Mouse (Mus musculus): ENCODE data around the gene Gna11. TPM values are rescaled to one million over a fixed set of nuclear protein-coding genes. Genes with fewer than 3 reads are reported as not detected.
A peak's percentile ranks its signal among the peaks of the same experiment; 100 is the strongest.

Gna11 gene
- total RNA-seq, 2 experiments from 2014 or later: 63.8 to 72.7 TPM

DNA sequence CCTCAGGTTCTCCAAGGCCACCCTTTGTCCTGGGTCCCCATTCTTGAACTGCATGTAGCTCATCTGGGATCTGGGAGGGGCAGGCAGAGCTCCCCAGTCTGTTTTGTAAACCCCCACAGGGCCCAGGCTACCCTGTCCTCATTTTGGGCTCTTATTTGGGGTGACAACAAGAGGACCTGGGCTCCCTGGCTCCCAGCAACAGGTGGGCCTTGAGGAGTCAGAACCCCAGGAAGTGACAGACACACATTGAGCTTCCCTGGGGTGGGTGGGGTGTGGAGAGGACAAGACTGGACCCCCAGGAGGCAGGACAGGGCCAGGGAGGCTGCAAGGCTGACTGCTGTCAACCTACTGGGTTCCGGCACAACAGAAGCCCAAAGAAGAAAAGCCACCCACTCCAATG, 1.4 kb downstream of the Gna11 start:
- no peak for DNase-seq

DNA sequence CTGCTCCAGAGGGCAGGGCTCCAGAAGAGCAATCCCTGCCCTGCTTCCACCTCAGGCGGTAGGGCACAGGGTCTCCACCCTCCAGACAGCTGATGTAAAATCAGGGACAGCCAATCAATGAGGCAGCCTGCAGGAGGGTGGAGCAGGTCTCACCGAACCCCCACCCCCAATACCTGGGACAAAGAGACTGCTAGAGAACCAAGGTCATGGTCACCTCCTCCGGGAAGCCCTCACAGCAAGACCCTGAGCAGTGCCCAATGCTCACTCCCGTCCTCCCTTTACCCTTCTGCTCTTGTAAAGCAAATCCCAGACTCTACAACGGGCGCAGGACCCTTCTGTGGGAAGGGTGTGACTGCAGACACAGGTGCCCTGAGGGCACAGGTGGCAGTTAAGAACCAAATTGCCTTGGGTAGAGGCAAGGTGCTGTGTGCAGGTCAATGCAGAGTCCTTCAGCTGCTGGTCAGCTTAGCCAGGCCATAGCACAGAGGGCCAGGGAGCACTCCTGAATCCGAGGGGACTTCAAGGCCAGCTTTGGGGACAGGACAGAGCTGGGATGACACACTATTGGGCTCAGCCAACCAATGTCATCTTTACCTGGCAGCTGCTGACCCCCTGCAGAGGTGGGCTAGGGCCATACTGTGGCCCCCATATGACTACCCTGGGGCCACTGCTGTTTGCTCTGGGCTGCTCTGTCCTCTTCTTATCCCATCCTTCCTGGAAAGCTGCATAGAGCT, 2.1 kb downstream of the Gna11 start:
- DNase-seq: no peak

DNA sequence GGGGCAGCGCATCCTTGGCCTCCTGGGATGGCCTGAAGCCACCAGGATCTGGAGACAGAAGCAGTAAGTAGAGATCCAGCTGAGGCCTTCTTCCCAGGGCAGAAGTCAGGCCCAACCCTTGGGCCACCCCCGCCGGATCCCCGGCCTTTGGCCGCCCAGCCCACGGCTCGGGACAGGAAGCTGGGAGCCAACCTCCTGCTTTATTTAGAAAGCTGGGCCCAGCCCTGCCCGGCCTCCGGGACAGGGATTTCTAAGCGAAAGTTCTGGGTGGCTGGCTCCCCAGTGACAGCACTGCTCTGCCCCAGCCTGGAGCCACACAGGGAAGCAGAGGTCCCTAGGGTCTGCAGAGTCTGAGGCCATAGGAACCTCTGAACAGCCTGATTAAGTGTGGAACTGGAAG, 3.2 kb downstream of the Gna11 start:
- DNase-seq: peak; percentile 73

DNA sequence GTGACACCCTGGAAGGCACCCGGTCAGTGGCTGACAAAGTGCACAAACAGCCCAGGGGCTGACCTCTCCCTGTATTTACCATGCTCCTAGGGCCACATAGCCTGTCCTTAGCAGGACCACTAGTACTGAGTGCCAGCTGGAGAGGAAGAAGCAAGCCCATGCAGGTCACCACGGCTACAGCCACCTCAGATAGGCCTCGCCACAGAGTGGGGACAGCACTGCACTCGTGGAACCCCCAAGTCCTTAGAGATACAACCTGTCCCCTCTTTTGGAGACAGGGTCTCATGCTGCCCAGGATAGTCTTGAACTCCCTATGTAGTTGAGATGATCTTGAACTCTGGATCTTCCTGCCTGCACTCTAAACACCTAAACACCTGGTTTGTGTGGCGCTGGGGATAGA, 3.6 kb downstream of the Gna11 start:
- DNase-seq: no peak

DNA sequence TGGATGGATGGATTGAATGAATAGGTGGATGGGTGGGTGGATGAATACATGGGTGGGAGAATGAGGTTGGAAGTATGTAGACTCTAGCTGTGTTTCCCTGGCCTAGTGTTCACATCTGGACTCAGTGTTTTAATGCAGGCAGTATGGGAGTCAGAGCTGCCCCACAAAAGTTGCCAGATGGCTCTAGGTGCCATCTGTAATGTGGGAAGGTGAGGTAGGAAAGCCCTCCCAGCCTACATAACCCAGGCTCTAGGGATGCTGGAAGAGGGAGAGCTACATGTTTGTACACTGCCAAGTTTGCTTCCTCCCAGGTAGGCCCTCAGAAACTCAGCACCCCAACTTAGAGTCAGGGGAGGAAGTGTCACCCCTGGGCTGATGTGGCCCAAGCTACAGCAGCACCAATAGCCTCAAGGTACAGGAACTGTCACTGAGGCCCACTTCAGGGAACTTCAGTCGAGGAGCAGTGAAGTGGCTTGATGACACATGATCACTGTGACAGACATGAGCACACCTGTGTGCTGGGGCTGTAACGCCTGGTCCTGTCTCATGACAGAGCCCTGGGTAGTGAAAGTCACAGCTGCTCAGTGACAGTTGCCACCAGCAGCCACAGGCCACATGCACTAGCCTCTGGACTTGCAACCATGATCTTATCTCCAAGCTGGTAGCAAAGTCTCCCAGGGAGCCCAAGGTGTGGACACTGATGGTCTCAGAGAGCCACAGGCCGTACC, 6.5 kb downstream of the Gna11 start:
- DNase-seq: no peak

- no peak for DNase-seq
These were observed 7.6 kb downstream of the Gna11 start for GRCm38 (mm10) chr10:81537429-81537828.

GRCm38 (mm10) chr10:81536734-81537133, 8.3 kb downstream of the Gna11 start:
- DNase-seq: no peak

- DNase-seq: no peak
These were observed 10.2 kb downstream of the Gna11 start for GRCm38 (mm10) chr10:81534826-81535225.

GRCm38 (mm10) chr10:81526779-81527178, 18.2 kb downstream of the Gna11 start:
- peak; percentile 93 for DNase-seq

- no peak for DNase-seq
These were observed 19.8 kb downstream of the Gna11 start for GRCm38 (mm10) chr10:81525017-81525694.

- DNase-seq: no peak
These were observed 20.9 kb downstream of the Gna11 start, which contains the start of gene Gna15 for GRCm38 (mm10) chr10:81524051-81524605. Gene Gna15 (minus strand): TSS chr10:81524225.

DNA sequence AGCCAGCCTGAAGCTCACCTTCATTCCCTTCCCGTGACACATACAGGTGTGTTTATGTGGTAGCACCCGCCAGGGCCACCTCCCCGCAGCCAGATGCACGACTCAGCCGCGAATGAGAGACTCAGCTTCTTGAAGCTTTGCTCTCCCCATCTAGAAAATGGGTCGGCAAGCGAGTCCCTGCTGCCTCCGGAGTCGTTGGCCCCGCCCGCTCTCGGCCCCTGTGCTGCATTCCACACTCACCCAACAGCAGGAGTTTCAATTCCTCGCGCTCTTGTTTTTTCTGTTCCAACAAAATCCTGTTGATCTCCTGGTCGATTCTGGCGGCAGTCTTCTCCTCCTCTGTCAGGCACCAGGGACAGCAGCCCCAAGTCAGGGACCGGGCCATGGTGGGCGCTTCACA, 21.4 kb downstream of the Gna11 start:
- no peak for DNase-seq

DNA sequence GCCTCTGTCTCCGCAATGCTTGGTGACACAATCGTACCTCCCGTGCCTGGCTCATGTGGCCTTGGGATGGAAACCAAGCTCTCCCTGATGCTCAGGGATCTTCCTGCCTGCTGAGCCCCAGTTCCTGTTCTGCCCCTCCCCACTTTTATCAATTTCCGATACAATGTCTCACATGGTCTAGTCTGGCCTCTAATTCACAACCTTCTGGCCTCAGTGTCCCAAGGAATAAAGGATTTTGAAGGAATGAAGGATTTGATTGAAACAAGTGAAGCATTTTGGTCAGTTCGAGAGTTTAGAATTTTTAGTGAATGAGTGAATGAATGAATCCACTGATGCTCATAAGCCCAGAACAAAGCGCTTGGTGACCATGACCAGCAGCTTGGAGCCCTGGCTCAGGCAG, 21.8 kb downstream of the Gna11 start:
- DNase-seq: no peak

GRCm38 (mm10) chr10:81519978-81520365, 25.0 kb downstream of the Gna11 start:
- DNase-seq: no peak

DNA sequence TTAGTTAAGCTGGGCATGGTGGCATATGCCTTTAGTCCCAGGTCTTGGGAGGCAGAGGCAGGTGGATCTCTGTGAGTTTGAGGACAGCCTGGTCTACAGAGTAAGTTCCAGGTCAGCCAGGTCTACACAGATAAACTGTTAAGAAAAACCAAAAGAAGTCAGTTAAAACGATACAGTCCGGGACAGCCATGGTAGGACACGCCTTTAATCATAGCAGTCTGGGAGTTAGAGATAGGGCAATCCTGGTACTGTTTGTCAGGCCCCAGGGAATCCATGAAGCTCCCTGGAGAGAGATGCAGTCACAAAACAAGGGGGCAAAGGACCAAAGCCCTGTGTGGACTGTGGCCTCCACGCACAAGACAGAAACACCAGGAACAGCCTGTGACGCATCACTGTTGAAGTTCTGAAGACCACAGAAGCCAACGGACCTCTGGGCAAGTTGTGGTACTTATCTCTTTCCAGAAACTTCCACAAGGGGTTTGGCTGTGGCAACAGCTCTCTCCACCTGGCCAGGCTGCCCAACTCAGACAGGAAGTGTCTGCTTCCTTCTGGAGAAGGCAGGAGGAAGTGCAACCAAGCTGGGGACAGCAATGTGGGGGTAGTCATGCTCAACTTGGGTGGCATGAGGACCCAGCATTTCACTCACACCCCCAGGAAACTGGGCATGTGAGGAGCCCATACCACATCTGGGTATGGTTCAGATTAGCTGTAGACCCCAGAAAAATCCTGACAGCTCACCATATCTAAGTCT, 25.6 kb downstream of the Gna11 start:
- no peak for DNase-seq

- DNase-seq: peak; percentile 83
These were observed 26.4 kb downstream of the Gna11 start for GRCm38 (mm10) chr10:81518546-81518945.

DNA sequence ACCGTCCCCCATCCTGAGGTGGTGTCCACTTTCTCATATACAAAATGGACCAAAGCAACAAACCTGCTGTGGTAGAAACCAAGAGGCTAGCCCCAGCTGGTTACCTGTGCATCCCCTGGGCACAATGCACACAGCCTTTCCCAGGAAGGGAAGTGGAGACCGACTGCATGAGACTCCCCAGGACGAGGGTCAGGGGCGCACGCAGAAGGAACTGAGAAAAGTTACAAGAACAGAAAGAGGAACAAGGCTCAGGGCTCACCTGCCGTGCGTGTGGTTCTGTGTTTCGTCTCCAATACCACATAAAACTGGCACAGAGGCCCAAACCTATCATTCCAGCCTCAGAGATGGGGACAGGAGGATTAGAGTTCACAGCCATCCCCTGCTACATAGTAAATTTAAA, 27.8 kb downstream of the Gna11 start:
- DNase-seq: no peak

GRCm38 (mm10) chr10:81513798-81514197, 31.2 kb downstream of the Gna11 start:
- DNase-seq: no peak

DNA sequence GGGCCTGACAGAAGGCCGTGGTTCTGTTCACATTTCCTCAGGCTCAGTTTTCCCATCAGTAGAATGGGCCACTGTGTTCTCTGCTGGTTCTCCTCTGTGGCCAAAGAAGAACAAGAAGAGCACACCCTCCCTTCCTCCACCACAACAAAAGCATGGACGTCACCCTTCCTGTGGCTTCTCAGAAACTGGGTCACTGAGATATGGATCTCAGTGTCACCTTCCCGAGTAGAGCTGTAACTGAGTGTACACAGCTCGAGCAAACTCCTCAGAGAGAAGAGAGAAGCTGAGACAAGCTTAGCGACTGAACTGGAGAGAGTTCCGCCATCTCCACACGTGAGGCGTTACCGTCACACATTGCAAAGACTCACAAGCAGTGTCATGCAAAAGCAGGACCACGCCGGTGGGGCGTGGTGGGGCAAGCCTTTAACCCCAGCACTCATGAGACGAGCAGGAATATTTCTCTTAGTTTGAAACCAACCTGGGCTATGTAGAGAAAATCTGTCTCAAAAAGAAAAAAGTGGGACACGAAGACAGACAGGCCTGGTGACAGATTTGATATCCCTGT, 34.7 kb downstream of the Gna11 start:
- no peak for DNase-seq

GRCm38 (mm10) chr10:81507691-81508489, 37.1 kb downstream of the Gna11 start:
- DNase-seq: no peak

GRCm38 (mm10) chr10:81507095-81507494, 37.9 kb downstream of the Gna11 start:
- no peak for DNase-seq

Measured in adrenal gland, postnatal 10 days (tissue).